Mouse (Mus musculus): Measurements from ENCODE around the gene Pnmal1. TPM values are rescaled to one million over a fixed set of nuclear protein-coding genes. Genes with fewer than 3 reads are reported as not detected.
"Not testable (repeated sequence)": the region's sequence is repeated elsewhere in the genome, so short reads cannot be mapped to it uniquely, and the experiment has no call there.

The Pnmal1 gene
- total RNA-seq, 1 experiment from 2014 or later, result not detected

GRCm38 (mm10) chr7:16946441-16947348, 12.8 kb upstream of the Pnmal1 start:
- ATAC-seq (replicated peaks in 1 of 2; ENCODE audit: insufficient read depth in 1 of 2, low FRiP score in 2 of 2, low TSS enrichment in 1 of 2, low read depth in 1 of 2, poor library complexity in 2 of 2, severe bottlenecking in 2 of 2), result no peak

GRCm38 (mm10) chr7:16947349-16947895, 12.1 kb upstream of the Pnmal1 start:
- ATAC-seq (replicated peaks in 1 of 2; ENCODE audit: insufficient read depth in 1 of 2, low FRiP score in 2 of 2, low TSS enrichment in 1 of 2, low read depth in 1 of 2, poor library complexity in 2 of 2, severe bottlenecking in 2 of 2), result no peak

DNA sequence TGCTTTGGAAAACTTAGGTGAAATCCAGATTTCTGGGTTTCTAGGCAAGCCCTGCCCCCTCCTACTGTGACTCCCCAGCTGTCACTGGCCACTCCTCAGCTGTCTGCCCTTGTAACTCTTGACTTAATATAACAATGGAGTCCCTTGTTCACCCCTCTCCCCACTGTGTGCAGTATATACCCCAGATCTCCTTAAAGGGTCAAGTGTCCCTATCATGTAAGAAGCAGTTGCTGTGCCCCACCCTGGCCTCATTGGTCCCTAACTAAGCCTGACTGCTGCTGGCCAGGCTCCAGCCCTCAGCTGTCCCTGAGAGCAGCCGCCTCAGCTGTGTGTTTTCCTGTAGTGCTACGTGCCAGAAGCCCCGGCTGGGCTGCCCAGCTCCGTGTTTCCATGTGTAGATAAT, 11.5 kb upstream of the Pnmal1 start:
- ATAC-seq (replicated peaks in 1 of 2; ENCODE audit: insufficient read depth in 1 of 2, low FRiP score in 2 of 2, low TSS enrichment in 1 of 2, low read depth in 1 of 2, poor library complexity in 2 of 2, severe bottlenecking in 2 of 2), result no peak

- ATAC-seq (replicated peaks in 1 of 2; ENCODE audit: insufficient read depth in 1 of 2, low FRiP score in 2 of 2, low TSS enrichment in 1 of 2, low read depth in 1 of 2, poor library complexity in 2 of 2, severe bottlenecking in 2 of 2), result no peak
Measured at GRCm38 (mm10) chr7:16948923-16949458, 10.5 kb upstream of the Pnmal1 start.

GRCm38 (mm10) chr7:16949908-16950841, 9.3 kb upstream of the Pnmal1 start:
- ATAC-seq (replicated peaks in 1 of 2; ENCODE audit: insufficient read depth in 1 of 2, low FRiP score in 2 of 2, low TSS enrichment in 1 of 2, low read depth in 1 of 2, poor library complexity in 2 of 2, severe bottlenecking in 2 of 2), result peak; percentile 71 to 75

GRCm38 (mm10) chr7:16950861-16951635, 8.4 kb upstream of the Pnmal1 start:
- ATAC-seq (replicated peaks in 1 of 2; ENCODE audit: insufficient read depth in 1 of 2, low FRiP score in 2 of 2, low TSS enrichment in 1 of 2, low read depth in 1 of 2, poor library complexity in 2 of 2, severe bottlenecking in 2 of 2), result peak; percentile 86 to 93

DNA sequence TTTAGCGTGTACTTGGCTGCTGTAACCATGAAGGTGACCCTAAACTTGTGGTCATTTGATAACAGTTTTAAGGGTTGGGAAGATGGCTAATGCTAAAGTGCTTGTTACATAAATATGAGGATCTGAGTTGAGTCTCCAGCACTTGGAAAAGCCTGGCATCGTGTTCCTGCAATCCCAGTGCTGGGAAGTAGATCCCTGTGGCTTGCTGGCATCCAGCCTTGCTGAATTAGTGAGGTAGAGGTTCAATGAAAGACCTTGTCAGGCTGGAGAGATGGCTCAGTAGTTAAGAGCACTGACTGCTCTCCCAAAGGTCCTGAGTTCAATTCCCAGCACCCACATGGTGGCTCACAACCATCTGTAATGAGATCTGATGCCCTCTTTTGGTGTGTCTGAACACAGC, 5.7 kb upstream of the Pnmal1 start:
- ATAC-seq (replicated peaks in 1 of 2; ENCODE audit: insufficient read depth in 1 of 2, low FRiP score in 2 of 2, low TSS enrichment in 1 of 2, low read depth in 1 of 2, poor library complexity in 2 of 2, severe bottlenecking in 2 of 2), result not testable (repeated sequence)

DNA sequence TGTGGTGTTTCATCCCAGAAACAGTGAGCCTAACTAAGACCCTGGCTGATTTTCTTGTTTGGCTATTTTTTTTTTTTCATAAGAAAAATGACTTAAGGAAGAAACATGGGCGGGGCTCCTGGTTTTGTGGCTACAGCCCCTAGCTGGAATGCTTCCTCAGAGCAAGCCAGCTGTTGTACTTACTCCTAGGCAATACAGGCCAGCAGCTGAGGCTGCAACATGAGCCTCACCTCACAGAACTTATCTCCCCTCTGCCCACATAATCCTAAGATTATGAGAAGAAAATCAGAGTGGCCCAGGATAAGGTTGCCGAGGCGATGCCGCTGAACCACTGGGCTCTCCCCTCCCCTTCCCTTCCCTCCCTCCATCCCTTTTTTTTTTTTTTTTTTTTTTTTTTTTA, 3.8 kb upstream of the Pnmal1 start:
- no peak for ATAC-seq (replicated peaks in 1 of 2; ENCODE audit: insufficient read depth in 1 of 2, low FRiP score in 2 of 2, low TSS enrichment in 1 of 2, low read depth in 1 of 2, poor library complexity in 2 of 2, severe bottlenecking in 2 of 2)

GRCm38 (mm10) chr7:16956410-16957265, 2.8 kb upstream of the Pnmal1 start:
- ATAC-seq (replicated peaks in 1 of 2; ENCODE audit: insufficient read depth in 1 of 2, low FRiP score in 2 of 2, low TSS enrichment in 1 of 2, low read depth in 1 of 2, poor library complexity in 2 of 2, severe bottlenecking in 2 of 2), result no peak

- ATAC-seq (replicated peaks in 1 of 2; ENCODE audit: insufficient read depth in 1 of 2, low FRiP score in 2 of 2, low TSS enrichment in 1 of 2, low read depth in 1 of 2, poor library complexity in 2 of 2, severe bottlenecking in 2 of 2), result no peak
Measured at GRCm38 (mm10) chr7:16961678-16962077, 2.2 kb downstream of the Pnmal1 start.

- ATAC-seq (replicated peaks in 1 of 2; ENCODE audit: insufficient read depth in 1 of 2, low FRiP score in 2 of 2, low TSS enrichment in 1 of 2, low read depth in 1 of 2, poor library complexity in 2 of 2, severe bottlenecking in 2 of 2), result no peak
Measured at GRCm38 (mm10) chr7:16968414-16968813, 8.9 kb downstream of the Pnmal1 start.

DNA sequence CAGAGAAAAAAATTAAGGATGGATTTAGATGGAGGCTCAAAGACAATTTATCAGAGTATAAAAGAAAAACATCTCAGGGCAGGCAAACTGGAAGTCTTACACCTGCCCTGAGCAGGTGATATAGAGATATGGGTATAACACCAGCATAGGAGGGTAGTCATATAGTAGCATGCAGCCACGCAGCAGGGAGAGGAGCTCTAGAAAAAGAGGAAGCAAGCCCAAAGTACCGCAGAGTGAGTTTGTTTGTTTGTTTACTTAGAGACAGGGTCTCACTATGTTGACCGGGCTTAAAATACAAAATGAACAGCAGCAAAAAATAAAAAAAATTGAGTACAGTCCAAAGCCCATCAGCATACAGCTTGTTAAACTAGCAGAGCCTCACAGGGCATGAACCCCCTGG, 11.7 kb downstream of the Pnmal1 start:
- ATAC-seq (replicated peaks in 1 of 2; ENCODE audit: insufficient read depth in 1 of 2, low FRiP score in 2 of 2, low TSS enrichment in 1 of 2, low read depth in 1 of 2, poor library complexity in 2 of 2, severe bottlenecking in 2 of 2), result peak; percentile 66 to 70; a peak in 3 of 4 replicates

- peak in 1 of 2 experiments; percentile 60; a peak in 2 of 4 replicates for ATAC-seq (replicated peaks in 1 of 2; ENCODE audit: insufficient read depth in 1 of 2, low FRiP score in 2 of 2, low TSS enrichment in 1 of 2, low read depth in 1 of 2, poor library complexity in 2 of 2, severe bottlenecking in 2 of 2)
Measured at GRCm38 (mm10) chr7:16974018-16974417, 14.5 kb downstream of the Pnmal1 start.

DNA sequence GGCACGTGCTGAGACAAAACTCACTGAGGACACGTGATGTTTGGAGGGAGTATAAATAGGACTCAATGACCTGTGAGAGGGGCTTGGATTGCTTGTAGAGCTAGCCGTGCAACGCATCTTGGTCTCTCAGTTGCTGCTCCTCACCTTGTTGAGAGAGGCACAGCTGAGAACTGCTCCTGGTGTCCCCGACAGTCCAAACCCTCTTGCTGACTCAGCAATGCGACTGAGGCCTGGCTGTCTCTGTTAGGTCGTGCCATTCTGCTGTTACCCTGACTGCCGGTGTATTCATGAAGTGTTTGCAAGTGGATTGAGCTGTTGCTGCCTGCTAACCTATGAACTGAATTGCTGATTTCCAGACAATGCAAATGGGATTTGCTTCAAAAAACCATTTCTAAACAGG, 16.8 kb downstream of the Pnmal1 start:
- ATAC-seq (replicated peaks in 1 of 2; ENCODE audit: insufficient read depth in 1 of 2, low FRiP score in 2 of 2, low TSS enrichment in 1 of 2, low read depth in 1 of 2, poor library complexity in 2 of 2, severe bottlenecking in 2 of 2), result no peak

DNA sequence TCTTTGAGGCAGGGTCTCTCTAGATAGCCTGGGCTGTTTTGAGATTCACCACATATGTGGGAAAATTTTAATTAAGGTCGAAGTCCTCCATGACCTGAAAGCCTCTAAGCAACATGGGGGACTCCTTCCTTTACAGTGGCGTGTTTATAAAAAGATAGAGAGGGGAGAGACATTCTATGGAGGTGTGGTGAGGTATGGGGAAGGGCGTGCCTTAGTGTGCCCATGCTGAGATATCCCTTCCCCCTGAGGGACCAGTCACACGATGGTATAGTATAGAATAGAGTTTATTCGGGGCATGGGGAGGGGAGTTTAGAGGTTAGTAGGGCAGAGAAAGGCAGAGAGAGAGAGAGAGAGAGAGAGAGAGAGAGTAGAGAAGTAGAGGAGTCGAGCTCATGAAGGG, 18.7 kb downstream of the Pnmal1 start:
- ATAC-seq (replicated peaks in 1 of 2; ENCODE audit: insufficient read depth in 1 of 2, low FRiP score in 2 of 2, low TSS enrichment in 1 of 2, low read depth in 1 of 2, poor library complexity in 2 of 2, severe bottlenecking in 2 of 2), result no peak

GRCm38 (mm10) chr7:16978593-16978992, 19.1 kb downstream of the Pnmal1 start:
- no peak for ATAC-seq (replicated peaks in 1 of 2; ENCODE audit: insufficient read depth in 1 of 2, low FRiP score in 2 of 2, low TSS enrichment in 1 of 2, low read depth in 1 of 2, poor library complexity in 2 of 2, severe bottlenecking in 2 of 2)
